Mouse (Mus musculus) embryo, embryonic 10.5 days (tissue): ENCODE results near the gene Wdr62.
A peak's percentile ranks its signal among the peaks of the same experiment; 100 is the strongest.

Source experiments
- DNase-seq: peaks from one replicate; pipeline ENCODE4 v3.0.0-alpha.2; 2015; ENCODE audit warnings: low spot score

The Wdr62 gene

DNA sequence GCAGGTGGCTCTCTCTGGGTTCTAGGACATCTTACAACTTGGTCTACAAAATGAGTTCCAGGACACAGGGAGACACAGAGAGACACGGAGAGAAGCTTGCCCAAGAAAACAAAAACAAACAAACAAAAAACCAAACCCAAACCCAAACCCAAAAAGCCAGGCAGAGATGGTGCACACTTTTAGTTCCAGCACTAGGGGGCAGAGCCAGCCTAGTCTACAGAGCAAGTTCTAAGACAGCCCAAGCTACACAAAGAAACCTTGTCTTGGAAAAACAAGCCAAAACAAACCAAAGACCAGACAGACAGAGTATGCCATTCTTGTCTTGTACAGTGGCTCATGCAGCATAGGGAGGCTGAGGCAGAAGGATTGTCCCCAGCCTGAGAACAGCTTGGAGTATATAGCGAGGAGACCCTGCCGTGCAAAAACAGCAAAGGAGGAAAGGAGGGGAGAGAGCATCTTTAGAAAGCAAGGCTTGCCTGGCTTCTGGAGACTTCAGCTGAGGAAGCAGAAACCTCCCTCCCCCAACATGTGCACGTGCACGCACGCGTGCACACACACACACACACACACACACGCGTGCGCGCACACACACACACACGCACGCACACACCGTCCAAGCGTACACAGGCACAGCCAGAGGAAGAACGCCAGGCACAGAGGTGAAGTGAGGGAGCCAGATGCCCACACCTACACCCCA is 26.0 kb upstream of the Wdr62 start:
- DNase-seq: no peak

GRCm38 (mm10) chr7:30300914-30301313 is 20.7 kb upstream of the Wdr62 start:
- DNase-seq: peak; percentile 57

DNA sequence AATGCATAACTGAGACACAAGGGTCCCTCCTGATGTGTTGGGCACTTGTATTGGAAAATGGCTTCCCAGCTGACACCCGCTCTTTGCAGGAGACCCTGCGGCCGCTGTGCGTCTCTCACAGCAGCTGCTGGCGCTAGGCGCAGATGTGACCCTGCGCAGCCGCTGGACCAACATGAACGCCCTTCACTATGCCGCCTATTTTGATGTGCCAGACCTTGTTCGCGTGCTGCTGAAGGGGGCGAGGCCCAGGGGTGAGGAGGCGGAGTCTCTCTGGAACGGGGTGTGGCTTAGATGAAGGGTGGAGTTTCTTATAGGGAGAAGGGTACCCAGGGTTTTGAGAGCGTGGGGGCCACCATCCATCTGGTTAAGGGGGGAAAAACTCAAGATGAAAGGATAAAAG is 17.0 kb upstream of the Wdr62 start:
- no peak for DNase-seq

GRCm38 (mm10) chr7:30296816-30297215 is 16.6 kb upstream of the Wdr62 start:
- no peak for DNase-seq

DNA sequence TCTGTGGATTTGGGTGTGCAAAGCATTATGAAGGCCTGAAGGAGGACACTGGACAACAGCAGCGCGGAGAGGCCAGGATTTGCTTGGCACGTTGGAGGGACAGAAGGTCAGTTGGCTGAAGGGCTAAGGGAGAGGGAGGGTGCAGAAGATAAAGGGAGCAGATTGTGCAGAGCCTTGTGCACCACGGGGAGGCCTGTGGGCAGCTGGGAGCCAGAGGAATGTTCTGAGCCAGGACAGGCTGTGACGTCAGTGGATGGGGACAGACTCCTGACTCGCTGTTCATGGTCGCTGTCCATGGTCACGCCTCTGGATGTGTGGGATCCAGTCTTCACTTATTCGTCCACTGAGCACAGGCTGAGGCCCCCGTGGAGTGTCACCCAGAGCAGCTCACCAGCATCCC is 14.9 kb upstream of the Wdr62 start:
- DNase-seq: no peak

- no peak for DNase-seq
Observed at GRCm38 (mm10) chr7:30294296-30294695, 14.1 kb upstream of the Wdr62 start.

DNA sequence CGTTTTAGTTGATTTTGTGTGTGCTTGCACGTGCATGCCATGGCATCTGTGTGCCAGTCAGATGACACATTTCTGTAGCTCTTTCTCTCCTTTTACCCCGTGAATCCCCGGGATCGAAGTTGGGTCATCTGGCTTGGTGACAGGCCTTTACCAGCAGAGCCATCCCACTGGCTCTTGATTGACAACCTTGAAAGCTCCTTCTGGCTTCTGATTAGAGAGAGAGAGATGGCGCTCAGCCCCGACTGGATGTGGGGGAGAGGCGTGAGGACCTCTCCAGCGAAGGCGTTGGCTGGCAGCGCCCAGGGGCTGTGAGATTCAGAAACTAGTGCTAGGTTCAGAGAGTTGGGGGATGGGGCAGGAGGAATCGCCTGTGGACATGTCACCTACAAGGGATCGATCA is 13.6 kb upstream of the Wdr62 start:
- no peak for DNase-seq

DNA sequence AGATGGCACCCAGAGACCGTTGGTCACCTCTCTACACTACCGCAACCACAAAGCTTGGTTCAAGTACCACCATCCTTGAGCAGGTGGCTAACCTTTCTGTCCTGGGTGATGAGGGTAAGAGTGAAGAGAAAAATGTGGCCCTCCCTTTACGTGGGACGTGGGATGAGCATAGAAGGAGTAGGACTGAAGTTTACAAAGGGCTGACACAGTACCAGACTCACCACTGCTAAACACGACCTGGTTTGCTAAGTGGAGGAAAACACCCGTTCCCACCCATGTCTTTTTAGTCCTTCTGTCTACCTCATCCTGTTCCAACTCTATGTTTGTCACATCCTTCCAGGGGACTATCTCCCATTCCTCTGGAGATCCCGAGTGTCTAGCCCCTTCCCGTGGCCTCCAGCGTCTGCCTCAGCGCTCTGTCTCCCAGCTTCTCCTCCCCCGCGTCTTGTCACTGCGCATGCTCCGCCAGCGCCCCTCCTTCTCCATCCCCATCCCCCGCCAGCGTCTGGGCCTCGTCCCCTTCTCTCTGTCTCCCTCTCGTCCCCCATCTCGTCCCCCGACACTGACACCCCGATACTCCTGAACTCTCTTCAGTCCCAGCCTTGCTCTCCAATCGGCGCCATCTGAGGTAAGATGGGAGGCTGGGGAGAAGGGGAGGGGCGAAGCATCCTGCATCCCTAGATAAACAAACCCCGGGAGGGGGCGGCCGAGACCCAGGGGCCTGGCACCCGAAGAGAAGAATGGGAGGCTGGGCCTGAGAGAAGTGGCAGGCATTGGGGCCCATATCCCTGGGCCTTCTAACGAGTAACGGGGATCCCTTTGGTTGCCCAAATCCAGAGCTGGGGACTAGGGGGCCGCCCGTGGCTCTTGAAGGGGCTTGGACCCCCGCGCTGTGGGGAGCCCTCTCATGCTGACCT is 11.3 kb upstream of the Wdr62 start, which contains the start of gene Clip3:
Gene Clip3 (plus strand): TSS at position 514 of the 917 bp plus-strand sequence.
- peak; percentile 89 for DNase-seq

DNA sequence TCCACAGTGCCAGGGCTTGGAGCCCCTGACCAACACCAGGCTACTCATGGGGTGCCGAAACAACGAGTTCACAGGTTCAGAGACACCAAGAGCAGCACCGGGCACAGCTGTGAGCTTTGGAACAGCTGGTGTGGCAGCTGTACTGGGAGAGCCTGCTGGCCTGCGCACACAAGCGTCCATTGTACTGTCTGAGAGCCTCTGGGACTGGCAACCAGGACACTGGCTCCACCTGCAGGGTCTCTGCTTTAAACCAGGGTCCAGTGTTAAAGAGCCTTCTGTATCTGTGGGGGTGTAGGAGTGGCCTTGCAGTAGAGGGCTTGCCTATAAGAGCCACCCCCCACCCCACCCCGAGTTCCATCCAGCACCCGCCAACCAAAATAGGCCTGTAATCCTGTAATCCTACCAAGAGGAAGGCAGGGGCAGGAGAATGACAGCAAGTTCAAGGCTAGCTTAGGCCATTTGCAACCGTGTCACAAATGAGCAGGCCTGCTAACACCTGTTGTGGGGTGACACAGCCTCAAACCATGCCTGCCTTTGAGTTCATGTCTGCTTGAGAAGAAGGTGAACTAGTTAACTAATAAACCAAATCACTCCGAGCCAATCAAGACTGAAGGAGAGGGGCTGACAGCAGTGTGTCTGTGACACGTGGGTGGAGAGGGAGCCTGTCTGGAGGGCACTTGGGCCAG is 9.6 kb upstream of the Wdr62 start:
- peak; percentile 56 for DNase-seq

DNA sequence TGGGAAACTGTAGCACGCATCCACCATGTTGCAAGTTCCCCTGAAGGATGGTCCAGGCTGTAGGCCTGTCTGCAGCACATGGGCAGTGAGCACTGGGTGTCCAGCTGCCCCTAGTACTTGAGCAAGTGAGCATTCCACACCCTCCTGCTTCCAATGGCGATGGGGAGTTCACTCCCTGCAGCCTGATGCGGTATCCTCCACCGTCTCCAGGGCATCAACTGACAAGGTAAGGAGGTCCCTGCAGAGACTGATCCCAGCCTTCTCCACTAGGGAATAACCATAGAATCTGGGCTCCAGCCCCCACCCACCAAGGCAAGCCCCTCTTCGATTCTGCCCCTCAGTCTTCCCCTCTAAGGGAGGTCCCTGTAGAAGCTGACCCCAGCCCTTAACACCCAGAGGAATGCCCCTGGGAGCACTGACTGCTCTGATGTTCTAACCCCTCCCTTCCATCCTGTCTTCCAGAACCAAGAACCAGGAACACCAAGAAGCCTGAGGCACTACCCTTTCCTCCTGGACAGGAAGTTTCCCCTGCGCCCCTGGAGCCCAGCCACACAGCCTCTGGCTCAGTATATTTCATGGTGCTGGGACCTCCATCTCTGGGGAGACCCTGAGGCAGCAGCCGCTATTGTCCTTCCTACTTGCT is 9.0 kb upstream of the Wdr62 start:
- no peak for DNase-seq

- DNase-seq: no peak
Observed at GRCm38 (mm10) chr7:30288046-30288445, 7.8 kb upstream of the Wdr62 start.

DNA sequence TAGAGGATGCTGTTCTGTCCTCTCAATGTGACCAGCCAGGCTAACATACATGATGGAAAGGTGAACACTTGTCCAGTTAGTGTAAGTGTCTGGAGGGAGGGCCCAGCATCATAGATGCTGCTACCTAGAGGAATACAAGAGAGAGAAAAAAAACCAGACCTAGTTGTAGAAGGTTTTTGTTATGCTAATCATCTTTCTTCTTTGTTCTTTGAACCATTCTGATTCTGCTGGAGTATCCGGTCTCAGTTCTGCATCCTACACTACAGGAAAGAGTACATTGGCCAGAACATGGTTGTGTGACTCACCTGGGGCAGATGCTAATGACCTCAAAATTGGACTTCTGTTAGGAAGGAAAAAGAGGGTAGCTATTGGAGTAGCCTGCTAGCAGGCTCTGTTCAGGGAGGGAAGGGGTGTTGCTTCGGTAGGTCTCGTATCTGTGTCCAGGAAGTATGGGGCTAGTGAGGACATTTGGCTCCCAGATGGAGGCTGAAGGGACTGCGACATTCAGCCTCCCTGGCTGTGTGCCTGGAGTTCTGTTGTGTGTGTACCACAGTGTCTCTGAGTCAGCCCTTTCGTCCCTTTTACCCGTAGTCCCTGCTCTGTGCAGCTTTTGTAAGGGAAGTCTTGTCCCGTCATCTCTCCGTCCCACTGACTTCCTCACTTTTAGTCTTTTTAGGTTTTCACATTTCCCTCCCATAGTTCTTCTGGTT is 6.6 kb upstream of the Wdr62 start:
- DNase-seq: no peak

GRCm38 (mm10) chr7:30282740-30283139 is 2.5 kb upstream of the Wdr62 start:
- no peak for DNase-seq

DNA sequence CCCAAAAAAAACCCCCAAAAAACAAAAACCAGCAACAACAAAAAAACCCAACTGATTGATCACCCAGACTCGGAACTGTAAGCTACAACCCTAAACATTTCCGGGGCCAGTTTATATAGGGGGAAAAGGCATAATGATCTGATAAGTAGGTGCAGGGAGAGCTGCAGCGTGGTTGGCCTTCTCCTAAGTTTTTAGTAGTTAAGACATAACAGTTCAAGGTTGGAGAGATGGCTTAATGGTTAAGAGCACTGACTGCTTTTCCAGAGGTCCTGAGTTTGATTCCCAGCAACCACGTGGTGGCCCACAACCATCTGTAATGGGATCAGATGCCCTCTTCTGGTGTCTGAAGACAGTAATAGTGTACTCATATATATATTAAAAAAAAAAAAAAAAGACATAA is 1.3 kb upstream of the Wdr62 start:
- DNase-seq: no peak

DNA sequence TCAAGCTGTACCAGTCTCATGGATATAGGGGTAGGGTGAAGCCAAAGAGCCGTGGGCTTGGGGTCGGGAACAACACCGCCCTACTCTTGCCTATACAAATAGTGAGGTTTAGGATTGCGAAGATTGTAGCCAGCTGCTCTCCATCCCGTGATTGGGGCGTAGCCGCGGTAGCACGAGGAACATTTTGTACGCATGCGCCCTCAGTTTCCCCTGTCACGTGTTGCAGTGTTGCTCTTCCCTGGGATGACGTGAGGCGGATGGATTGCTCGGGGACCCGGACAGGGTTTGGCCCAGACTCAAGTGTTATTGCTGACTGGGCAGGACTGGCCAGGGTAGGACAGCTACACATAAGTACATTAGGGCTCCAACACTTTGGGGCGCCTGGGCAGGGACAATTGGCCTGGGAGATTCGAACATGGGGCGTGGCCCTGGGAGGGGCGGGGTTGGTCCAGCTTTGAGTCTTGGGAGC is 485 bp upstream of the Wdr62 start:
- DNase-seq: peak; percentile 93

DNA sequence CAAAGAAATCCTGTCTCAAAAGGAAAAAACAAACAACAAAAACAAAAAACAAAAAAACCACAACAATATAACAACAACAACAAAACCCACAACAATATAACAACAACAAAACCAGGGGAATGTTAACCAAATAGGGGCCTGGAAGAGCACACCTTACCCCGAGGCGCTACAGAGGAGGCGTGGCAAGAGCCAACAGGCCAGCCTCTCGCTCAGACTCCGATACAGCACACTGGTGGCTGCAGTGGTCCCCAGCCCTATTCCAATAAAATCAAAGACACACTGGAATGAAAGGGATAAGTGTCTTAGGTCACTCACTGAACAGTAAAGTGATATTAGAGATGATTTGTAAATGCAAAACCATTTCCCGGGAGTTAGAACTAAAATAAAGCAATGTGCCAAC is 683 bp downstream of the Wdr62 start:
- peak; percentile 64 for DNase-seq

GRCm38 (mm10) chr7:30278911-30279310 is 1.3 kb downstream of the Wdr62 start:
- no peak for DNase-seq

GRCm38 (mm10) chr7:30274383-30274782 is 5.8 kb downstream of the Wdr62 start:
- DNase-seq: no peak

- no peak for DNase-seq
Observed at GRCm38 (mm10) chr7:30269641-30270040, 10.6 kb downstream of the Wdr62 start.

GRCm38 (mm10) chr7:30266780-30267179 is 13.4 kb downstream of the Wdr62 start:
- DNase-seq: no peak

- no peak for DNase-seq
Observed at GRCm38 (mm10) chr7:30265935-30266334, 14.3 kb downstream of the Wdr62 start.
